Mouse (Mus musculus) left cerebral cortex, adult 6 months (tissue): ENCODE measurements around the gene Pex1. TPM values are rescaled to one million over a fixed set of nuclear protein-coding genes. Genes with fewer than 3 reads are reported as not detected.

Experiments
- long read RNA-seq, 2 experiments: library from polyadenylated mRNA; unstranded; transcript quantifications; one replicate each; pipeline ENCODE4 v2.0.0; 2019 to 2020
- polyA plus RNA-seq: library from polyadenylated mRNA; unstranded; fragments of <200 nt; fragmentation: Nextera tagmentation; gene quantifications from 2 replicates; pipeline ENCODE4 v1.2.3, GENCODE M21; 2021

The Pex1 gene
- 10.4 and 13.1 TPM in 2 replicates for polyA plus RNA-seq
- long read RNA-seq, experiment 1, full-length matches to known transcripts, result 10 of 39 reads
- long read RNA-seq, experiment 1, partial matches to known transcripts, result 14 of 39 reads
- long read RNA-seq, experiment 1, other reads (novel, unspliced or antisense), result 15 of 39 reads
- long read RNA-seq, experiment 2, full-length matches to known transcripts, result 3 of 15 reads
- long read RNA-seq, experiment 2, partial matches to known transcripts, result 9 of 15 reads
- long read RNA-seq, experiment 2, other reads (novel, unspliced or antisense), result 3 of 15 reads

DNA sequence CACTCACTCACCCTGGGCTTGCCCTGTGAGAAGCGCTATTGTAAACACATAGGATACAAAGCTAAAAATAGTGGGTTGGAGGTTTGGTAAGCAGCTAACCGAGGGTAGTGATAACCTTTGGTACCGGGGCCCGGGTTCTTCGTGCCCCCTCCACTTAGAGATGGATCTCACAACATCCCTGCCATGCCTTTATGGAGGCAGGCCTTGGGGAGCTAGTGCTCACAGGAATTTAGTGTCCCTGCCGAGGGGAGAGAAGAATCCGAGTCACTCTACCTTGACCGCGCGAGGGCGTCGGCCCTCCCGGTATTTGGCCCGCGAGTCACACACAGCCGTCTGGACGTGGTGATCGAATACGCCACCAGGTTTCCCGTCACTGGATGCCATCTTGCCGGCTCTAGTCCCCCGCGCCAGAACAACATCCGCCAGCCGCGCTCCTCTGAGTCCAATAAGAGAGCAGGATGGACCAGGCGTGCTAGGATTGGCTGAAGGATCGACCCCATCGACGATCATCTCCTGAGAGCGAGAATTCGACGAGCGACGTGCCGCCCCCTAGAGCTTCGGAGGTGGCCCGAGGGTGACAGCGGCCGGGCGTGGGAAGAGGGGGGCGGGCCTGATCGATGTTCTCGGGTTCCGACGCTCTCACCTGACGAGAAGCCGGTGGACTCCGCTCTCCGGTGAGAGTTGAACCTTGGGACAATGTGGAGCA is at the start of gene Pex1:
Gene Pex1, plus strand, starts transcription at position 374 of the 706 bp plus-strand sequence.

DNA sequence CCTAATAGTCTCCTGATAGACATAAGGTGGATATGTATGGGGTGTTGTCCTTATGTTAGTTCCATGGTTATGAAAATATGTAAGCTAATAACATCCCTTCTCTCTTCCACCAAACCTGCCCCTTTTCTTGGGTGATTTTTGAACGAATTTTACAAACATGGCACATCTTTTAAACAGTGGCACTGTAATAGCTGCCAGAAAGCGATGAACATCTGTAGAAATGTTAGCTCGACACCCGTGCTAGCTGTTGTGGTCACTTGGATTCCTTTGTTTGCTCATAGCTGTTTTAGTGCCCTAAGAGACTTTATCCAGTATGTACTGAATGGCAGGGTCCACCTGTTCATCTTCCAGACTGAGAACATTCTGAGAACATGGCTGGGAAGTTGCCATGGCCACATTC is 24.6 kb upstream of the Pex1 start, which contains the start of gene 1700109H08Rik:
Gene 1700109H08Rik, plus strand, starts transcription at position 301 of the 400 bp plus-strand sequence.

DNA sequence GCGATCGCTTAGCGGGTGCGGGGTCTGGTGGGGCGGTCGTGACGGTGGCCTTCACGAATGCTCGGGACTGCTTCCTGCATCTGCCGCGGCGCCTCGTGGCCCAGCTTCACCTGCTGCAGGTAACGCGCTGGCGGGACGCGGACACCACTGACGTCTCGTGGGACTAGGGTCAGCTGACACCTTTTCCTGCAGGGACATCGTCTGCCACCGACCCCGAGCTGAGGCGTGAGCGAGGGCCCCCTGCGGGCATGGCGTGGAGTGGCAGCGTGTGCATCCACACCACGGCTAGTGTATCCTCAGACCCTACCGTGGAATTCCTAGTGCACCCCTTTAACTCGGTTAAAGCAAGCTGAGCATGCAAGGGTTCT is 517 bp downstream of the Pex1 start, which contains the start of gene Rbm48:
Gene Rbm48, minus strand, starts transcription at position 187 of the 368 bp plus-strand sequence.

DNA sequence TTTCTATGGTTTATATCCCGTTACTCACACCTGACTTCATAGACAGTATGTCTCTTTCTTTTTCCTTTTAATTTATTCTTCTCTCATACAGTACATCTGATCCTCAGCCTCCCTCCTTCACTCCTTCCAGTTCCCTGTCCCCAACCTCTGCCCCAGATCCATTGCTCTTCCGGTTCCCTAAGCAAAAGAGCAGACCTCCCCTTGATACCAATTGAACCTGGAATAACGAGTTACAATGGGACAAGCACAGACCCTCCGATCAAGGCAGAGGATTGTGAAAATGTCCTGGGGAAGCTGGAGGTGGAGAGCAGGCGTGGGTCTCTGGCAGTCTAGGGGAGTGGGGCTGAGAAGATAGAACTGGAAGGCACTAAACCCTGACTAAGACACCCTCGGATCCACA is 55.0 kb downstream of the Pex1 start, which contains the start of gene Tmbim7:
Gene Tmbim7, plus strand, starts transcription at position 301 of the 400 bp plus-strand sequence.

DNA sequence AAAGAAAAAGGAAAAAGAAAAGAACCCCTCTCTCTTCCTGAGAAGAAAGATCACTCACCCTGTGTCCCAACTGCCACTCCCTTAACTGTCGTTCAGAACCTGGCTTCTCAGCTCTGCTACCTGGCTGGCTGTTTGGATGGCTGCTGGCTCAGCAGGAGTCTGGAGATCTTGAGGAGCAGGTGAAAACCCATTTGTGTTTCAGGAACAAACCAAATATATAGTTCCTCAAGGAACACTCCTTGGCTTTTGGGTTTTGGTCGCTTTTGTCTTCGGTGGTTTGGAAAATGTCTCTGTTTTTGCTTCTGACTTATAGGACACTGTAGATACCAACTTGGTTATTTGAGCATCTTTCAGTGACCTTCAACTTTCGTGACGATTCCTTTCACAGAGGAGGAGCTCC is 61.2 kb downstream of the Pex1 start, which contains the start of gene Gatad1:
Gene Gatad1, minus strand, starts transcription at position 101 of the 400 bp plus-strand sequence.

Other genes starting within 250 kb of the Pex1 start
- 27.0 and 33.3 TPM in 2 replicates for gene Fam133b, start 52.2 kb upstream of the Pex1 start, polyA plus RNA-seq
- 0.13 and 0.15 TPM in 2 replicates for gene 1700109H08Rik, start 24.5 kb upstream of the Pex1 start, polyA plus RNA-seq
- 8.6 and 15.5 TPM in 2 replicates for gene Rbm48, start 519 bp downstream of the Pex1 start, polyA plus RNA-seq
- not detected in 2 replicates for gene Tmbim7, start 55.1 kb downstream of the Pex1 start, polyA plus RNA-seq
- 116 and 189 TPM in 2 replicates for gene Gatad1, start 61.1 kb downstream of the Pex1 start, polyA plus RNA-seq
- gene Ankib1, start 206.9 kb downstream of the Pex1 start, polyA plus RNA-seq, result 6.1 and 9.4 TPM in 2 replicates
- 12.3 and 13.2 TPM in 2 replicates for gene Krit1, start 207.1 kb downstream of the Pex1 start, polyA plus RNA-seq
- not detected in 2 replicates for gene Lrrd1, start 249.1 kb downstream of the Pex1 start, polyA plus RNA-seq